Mouse (Mus musculus): ENCODE results near the gene Timm23.

- TF ChIP-seq CTCF (IDR thresholded peaks at IDR 0.05; ENCODE audit: control insufficient read depth, insufficient read depth, low read length) (no peak), POLR2A (IDR thresholded peaks at IDR 0.05; ENCODE audit: borderline replicate concordance, control insufficient read depth, low read depth, low read length) (no peak)
Measured at GRCm38 (mm10) chr14:32201354-32201753, 344 bp downstream of the Timm23 start.
